Mouse (Mus musculus) right cerebral cortex, postnatal 36 days (tissue): ENCODE results near the gene Ogn.
"Not testable (repeated sequence)": the region's sequence is repeated elsewhere in the genome, so short reads cannot be mapped to it uniquely, and the experiment has no call there.

ENCODE experiments used
- DNase-seq, 2 experiments: peaks; one replicate each; pipeline ENCODE4 v3.0.0; 2022; ENCODE audit warnings: low spot score in 2 of 2, mixed read lengths in 1 of 2

The Ogn gene

DNA sequence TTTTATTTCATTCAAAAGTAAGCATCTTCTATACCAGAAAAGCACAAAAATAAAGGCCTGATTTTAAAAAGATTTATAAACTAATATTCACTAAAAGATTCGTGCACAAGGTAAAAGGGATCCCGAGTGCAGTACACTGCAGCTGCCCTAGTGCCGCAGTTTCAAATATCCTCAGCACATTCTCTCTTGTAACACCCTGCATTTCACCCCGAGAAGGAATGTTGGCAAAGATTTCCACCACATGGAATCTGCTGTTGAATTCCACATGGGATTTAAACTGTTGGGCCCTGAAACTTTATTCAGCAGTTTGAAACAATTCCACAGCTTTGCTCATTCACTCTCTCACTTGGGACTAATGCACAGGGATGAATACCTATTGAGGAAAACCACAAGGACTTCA is at the start of gene Ogn:
Gene Ogn, plus strand, starts transcription at position 333 of the 400 bp plus-strand sequence.
- no peak for DNase-seq

DNA sequence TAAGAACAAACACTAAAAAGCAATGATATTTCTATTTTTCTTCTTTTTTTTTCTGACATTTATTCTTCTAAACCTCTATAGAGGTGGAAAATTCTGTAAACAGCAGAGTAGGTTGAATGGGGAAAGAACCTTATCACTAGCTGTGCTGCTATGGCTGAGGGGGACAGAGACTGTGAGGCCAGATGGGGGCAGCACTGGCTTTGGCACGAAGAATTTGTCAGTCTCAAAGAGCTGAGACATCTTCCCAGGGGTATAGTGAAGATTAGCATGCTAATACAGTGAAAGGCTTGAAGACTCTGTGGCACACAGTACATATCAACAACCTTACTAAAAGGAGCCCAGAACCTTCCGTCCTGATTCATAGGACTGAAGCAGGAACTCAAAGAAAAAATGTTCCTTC is 48.7 kb upstream of the Ogn start:
- no peak for DNase-seq

DNA sequence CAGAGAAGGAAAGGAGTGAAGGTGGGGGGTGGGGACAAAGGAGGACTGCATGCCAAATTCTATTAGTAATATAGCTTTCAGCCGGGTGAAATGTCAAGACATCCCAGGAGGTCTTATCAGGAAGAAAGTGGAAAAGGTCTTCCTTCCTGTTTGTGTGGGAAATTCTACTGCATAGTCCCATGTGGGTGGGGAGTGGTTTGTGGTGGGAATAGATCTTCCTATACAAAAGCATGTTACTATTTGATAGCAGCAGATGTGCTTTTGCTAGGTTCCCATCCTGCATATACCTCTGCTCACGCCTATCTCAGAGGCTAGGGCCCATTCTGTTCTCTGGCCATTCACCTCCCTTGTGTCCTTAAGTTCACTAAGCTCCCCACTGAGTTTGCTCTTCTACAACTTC is 47.0 kb upstream of the Ogn start:
- DNase-seq = no peak

DNA sequence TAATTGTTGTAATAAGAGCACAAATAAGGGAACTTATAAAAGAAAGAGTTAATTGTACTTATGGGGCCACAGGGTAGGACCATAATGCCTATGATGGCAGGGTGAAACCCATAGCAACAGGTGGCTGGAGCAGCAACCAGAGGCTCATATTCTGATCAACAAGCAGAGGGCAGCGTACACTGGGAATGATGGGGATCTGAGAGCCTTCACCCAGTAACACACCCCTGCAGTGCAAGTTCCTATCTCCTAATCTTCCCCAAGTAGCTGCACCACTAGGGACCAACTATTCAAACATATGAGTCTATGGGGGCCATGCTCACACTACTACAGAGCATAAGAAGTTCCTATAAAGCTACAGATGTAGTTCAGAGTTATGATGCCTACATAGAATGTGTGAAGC is 43.5 kb upstream of the Ogn start:
- DNase-seq = no peak

DNA sequence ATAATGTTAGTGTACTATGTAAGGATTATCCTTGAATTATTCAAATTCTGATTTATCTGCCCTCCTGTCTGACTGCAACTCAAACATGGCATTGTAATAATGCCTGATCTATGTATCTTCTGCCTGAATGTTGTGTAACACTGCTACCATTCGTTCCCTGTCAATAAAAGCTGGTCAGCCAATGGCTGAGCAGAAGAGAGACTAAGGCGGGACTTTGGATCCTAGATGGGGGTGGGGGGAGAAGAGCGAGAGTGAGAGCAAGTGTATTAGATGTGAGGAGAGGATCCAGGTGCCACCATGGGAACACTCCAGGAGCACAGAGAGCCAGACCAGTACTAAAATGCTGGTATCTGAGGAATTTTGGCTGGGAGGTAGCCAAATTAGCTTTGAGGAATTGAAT is 37.5 kb upstream of the Ogn start:
- DNase-seq = no peak

DNA sequence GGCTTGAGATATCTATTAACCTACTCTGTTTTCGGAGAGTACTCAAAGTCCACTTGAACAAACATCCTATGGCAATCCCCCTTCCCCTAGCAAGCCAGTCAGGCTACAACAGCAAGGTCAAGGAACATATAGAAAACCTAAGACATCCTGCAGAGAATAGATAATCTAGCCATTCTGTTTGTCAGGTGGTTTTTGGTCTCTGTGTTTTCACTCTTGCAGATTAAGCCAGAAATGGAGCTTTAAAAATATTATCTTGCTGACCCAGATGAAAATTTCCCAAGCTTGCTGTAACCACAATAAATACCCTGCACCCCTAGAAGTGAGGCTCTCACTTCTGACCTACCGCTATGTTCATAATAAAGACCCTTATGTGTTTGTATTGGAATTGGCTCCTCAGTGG is 36.4 kb upstream of the Ogn start:
- no peak for DNase-seq

DNA sequence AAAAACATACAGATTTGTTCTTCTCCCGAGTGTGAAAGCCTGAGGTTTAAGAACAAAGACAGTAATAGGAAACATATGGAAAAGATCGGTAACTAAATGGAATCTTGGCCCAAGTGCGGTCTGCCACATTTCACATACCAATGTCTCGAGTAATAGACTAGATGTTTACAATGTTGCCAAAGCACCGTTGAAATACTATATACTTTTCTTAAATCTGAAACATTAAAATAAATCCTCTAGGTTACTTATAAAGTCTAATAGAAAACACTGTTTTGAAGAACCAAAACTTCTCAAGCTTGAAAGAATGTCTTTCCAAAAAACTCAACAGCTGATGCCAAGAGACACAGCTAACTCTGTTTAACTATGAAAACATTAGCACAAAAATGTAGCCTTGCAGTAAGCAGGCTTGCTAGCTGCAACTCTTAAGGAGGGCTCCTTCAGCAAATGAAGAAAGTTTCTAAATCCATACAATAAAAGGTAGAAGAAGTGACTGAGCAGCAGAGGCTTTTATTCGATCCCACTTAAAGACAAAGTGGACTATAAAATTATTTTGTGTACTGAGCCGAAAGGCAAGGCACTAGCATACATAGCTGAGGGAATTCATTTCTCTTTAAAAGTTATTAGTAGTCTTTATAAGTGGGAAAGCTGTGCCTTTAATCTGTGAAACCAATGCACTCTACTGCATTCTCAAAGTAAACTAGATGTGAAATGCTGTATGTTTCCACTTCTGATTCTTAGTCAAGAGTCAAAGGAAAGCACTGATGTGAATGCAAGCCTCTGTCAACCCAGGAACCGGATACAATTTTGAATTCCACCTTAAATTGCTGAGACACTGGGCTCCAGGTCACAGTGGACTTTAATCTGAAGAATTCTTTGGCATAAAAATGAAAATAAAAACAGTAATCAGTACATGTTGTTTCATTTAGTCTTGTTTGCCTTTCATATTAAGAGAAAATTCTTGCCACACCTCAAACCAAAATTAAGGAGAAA is 26.0 kb upstream of the Ogn start, which contains the start of gene Omd:
Gene Omd, plus strand, starts transcription at position 922 of the 990 bp plus-strand sequence.
- no peak for DNase-seq

DNA sequence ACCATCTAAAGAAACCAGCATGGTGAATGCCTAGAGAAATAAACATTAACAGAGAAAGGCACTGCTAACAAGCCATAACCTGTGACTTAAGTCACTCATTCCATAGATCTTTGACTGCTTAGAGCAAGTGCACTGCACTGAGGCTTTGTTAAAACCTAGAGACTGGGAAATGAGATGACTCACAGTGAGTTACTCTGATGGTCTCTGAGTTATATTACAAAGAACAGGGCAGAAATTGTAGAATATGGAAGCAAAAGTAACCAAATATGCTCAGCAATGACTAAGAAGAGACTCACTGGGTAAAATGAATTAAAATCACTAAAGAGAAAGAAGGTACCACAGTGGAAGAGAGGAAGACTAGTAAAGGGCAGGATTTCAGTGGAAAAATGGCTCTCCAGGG is 24.0 kb upstream of the Ogn start:
- DNase-seq = no peak

DNA sequence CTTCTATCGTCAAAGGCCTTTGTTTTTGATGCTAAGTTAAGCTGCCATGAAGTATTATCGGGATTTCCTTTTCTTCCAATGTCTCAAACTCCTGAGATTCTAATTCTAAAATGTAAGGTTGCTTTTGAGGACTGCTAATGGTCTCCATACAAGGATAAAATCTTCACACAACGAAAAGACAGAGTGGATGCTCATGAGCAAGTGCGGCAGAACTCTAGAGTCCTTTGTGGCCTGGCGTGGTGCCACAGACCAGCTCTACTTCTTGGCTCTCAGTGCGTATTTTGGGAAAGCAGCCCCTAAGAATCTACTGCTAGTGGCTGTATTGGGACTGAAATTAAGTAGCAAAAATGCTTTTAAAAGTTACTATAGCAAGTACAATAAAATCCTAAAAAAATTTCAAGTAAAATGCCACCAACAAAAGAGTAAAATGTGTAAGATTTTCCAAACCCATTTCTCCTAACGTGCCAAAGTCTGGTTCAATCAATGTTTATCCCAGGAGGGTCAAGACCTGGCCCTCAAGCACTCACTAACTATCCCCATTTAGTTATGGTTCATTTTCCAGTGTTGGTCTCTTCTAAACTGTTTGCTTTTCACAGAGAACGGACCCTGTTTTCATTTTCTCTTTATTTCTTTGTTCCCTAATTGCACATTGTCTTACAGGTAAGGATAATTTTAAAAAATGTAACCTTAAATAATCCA is 23.4 kb upstream of the Ogn start:
- DNase-seq = no peak

DNA sequence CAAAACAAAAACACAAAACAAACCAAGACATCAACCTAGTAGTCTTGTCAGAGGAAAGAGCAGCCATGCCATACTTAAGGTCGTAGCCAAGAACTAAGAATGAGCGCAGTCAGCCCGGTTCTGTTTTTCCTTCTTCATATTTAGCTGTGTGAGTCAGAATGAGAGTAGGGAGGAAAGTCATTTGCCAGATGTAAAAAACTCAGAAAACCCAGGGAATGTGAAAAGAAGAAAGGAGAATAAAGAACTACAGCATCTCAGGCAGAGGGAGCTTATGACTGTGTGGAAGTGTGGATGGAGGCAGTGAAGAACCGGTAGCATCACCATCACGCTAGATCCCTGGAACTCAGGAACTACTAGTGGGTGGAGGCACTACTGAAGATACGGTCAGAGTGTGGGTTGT is 21.8 kb upstream of the Ogn start:
- DNase-seq = no peak

DNA sequence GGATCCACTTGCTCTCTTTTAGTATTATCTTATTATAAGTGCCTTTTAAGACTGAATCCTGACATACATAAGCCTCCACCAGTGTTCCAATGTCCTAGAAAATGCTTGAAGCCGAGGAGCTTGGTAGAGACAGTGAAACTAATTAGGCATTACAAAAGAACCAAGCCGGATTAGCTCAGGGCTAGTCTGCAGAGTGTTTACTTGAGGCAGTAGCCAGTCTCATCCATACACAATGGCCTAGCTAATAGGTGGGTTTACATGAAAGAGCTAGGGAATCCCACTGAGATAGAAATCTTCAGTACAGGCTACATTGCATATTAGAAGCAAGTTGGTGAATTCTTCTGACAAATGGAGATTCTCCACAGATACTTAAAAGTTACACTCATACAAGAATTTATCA is 5.3 kb upstream of the Ogn start:
- not testable (repeated sequence) for DNase-seq

DNA sequence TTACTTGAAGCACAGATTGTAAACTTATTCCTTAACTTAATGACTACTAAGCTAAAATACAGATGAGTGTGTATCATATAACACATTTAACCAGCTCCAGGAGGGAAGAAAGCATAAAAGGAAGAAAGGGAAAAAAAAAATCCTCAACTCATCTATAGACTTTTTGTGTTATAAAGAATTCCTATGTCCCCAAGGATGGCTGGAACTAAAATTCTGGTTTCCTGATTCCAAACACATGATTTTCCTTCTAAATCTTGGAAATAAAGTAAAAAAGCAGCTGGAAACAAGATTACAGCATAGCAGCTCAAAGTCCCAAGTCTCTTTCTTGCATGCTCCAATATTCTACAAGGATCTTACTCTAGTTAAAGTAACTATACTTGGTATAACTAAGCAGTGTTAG is 4.2 kb upstream of the Ogn start:
- DNase-seq = no peak

DNA sequence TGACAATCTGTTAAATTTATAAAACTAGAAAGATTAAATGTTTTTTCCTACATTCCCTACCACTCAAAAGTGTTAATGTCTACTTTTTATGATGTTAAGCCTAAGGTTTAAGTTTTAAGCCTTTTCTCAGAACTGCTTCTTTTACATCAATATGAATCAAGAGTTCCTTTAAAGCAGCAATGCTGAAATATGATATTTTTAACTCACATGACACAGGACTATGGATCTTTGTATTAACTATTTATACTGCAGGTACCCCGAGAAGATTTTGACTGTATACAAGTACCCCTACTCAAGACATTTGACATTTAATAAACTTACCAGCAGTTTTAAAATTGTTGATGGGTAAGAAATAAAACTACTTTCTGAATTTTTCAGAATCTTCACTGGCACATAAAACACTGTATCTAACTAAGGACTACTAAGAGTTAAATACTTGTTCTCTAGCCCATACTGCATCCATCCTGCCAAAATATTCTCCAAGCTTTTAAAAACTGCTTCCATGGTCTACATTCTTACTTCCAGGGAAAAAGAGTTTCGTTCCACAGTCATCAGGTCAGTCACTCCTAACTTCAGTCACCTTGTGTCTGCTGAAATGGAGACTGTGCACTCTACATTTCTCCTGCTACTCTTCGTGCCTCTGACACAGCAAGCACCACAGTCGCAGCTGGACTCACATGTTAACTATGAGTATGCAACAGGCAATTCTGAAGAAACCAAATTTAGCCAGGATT is 910 bp downstream of the Ogn start:
- no peak for DNase-seq

DNA sequence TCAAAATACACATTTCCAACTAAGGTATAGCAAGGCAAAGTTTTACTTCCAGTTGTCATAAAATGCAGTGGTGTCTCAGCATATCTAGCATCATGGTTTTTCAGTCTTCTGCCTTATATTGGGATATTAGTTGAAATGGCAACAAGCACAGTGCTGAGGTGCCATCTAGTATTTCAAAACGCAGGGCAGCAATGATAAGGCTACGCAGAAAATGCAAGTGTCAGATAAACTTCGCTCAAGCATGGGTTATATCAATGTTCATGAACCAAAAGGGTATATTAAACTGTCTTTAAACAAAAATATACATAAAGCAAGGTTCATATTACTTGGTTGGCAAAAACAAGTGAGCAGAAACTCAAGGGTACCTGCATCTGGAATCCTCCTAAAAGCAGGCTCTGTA is 9.2 kb downstream of the Ogn start:
- no peak for DNase-seq

DNA sequence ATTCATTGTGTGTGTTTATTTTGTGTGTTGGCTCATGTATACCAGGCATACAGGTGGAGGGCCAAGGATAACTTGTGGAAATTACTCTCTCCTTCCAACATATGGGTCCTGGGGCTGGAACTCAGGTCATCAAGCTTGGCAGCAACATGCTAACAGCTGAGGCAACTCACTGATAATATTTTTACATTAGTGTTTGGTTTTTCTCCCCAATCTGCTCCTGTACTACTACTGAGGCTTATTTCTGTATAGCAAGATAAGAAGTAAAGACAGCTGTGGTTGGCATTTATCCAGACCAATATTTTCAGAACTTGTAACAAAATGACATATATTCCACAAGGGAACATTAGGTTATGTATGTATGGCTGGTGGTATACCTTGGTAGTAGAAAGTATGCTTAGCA is 10.5 kb downstream of the Ogn start:
- DNase-seq = no peak

DNA sequence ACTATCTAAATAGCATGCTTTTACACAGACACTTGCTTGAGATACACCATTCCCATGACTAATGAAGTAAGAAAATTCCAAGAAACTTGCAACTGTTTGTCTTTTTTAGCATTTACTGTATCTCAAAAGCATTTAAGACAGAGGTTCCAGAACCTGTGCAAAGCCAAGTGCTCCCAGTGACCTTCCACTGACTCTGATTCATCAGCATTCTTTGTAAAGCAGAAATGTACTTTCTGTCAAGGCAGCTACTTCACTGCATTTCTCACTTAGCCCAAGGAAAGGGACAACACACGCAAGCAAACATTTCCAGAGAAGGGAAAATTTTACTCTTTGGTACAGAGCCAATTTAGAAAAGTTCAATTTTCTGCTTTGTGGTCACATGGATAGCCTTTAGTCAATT is 15.4 kb downstream of the Ogn start:
- DNase-seq = no peak

DNA sequence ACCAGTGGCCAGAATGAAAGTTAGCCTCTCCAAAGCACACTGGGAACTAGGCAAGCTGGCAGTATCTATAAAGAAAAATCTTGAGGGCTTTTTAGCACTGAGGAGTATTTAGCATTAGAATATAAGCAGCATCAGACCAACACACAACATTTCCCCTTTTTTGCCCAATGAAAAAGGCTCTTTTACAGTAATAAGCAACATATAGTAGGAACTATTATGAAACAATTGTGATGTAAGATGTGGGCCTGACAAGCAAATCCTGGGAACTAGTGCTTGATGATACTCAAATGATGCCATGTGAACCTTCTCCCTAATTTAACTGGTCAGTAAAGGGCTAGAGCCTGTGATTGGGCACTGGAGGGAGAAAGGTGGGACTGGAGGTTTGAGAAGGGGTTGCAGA is 20.3 kb downstream of the Ogn start:
- DNase-seq = no peak

DNA sequence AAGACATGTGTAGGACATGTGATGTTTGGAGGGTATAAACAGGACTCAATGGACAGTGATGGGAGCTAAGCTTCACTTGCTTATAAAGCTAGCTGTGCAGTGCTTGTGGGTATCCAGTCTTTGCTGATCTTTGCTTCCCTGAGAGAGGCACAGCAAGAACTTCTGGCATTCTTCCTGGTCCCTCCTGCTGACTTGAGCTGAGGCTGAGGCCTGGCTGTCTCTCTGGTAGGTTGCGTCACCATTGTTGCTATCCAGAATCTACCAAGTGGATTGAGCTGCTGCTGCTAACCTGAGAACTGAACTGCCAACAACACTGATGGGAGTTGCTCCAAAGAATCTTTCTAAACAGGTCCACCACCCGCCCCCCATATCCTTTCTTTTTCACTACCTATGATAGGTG is 21.2 kb downstream of the Ogn start:
- no peak for DNase-seq

DNA sequence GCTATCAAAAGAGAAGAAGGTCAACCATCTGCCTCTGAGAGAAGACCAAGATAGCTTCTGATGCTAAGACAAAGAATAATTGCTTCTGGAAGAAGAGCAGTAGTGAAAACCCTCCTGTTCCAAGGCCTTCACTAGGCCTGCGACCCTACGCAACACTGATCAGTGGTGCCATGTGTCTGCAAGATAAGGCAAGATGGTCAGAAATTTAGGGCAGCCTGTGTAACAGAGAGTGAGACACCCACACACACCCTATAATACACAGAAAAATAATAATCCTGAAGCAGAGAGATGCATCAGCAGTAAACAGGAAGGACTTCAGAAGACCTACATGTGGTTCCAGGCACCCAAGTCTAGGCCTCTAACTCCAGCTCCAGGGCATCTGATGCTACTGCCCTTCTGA is 32.1 kb downstream of the Ogn start:
- DNase-seq = no peak

DNA sequence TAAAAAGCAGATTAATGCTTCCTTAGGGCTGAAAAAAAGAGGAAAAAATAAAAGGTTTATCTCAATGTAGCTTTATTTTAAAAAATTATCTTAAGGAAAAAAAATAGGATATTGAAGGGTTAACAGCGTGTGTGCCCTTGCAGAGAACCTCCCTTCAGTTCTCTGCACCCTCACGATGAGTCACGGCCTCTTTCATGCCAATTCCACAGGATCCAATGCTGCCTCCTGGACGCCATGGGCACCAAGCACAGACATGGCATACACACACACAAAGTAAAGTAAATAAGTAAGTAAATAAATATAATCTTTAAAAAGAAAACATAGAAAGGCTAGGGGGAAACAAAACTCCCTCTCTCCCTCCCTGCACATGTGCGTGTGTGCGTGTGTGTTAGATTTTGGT is 34.8 kb downstream of the Ogn start:
- DNase-seq = no peak

DNA sequence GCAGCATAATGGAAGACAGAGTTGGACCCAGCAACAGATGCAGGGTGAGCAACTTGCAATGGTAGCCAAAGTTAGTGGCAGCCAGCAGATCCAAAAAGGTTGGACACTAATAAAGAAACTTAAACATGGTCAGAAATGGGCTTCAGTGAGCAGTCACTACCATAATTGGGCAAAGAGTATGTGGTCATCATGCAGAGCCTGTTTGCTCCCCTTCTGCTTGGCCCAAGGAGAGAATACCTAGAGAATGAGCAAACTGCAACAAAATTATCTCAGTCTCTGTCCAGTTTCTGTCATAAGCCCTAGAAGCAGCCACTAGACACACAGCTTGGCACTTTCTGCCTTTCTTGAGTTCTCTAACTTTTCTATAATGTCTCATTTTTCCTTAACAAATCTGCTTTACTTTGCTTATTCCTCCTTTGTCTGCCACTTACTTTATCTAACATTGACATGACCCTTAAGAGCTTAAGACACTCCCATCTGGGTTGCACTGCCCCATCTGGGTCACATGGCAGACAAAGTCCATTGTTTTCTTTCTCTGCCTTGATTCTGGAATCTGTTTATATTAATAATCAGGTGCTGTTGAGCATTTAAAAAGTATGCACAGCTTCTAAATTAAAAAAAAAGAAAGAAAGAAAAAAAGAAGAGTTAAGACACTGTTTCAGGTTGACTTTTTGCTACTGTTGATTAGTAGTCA is 36.0 kb downstream of the Ogn start:
- no peak for DNase-seq
